Mouse (Mus musculus): ENCODE measurements around the gene Robo4. TPM values are rescaled to one million over a fixed set of nuclear protein-coding genes. Genes with fewer than 3 reads are reported as not detected.

Robo4 gene
- total and polyA plus RNA-seq, 2 experiments from 2014 or later, result 10.2 to 44.2 TPM

DNA sequence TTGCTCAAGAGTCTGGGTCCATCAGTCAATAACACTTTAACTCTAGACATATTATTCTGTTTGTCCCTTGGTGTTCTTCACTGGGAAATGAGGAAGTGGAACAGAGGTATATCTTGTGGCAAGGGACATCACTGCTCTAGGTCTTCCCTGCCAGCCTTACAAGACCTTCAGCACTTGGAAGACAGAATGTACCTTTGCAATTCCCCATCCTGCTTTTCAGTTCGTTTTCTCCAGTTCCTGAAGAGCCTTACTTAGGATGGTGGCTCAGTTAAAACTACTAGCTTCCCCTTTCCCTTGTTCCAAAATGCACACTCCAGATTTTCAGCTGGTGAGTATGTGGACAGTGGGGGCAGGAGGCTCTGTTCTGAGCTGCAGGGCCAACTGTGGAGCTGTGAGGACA, 38.8 kb upstream of the Robo4 start:
- no peaks in the 10 kb centered on the region for H3K36me3 ChIP-seq (replicated peaks; ENCODE audit: control insufficient read depth, insufficient read depth, low read length)
- H3K4me2 ChIP-seq (ENCODE audit: low read depth, low read length), result no peak overlapping the region
- no peak overlapping the region for H3K27ac ChIP-seq (ENCODE audit: low read depth)
- 45% methylated on average over 1 of the region's 1 CpGs for WGBS
- no peaks in the 10 kb centered on the region for H3K4me1 ChIP-seq (ENCODE audit: control insufficient read depth, insufficient read depth)
- TF ChIP-seq CTCF (IDR thresholded peaks at IDR 0.05; ENCODE audit: low read depth) (no peak), EP300 (IDR thresholded peaks at IDR 0.05; ENCODE audit: low read depth) (no peak)
- H3K9ac ChIP-seq (replicated peaks; ENCODE audit: low read depth, low read length), result no peak overlapping the region
- H3K9me3 ChIP-seq (replicated peaks; ENCODE audit: control insufficient read depth, low read length), result no peaks in the 10 kb centered on the region
- no peak for DNase-seq (ENCODE audit: low spot score)
- no peak overlapping the region for H3K4me3 ChIP-seq (ENCODE audit: low read depth, low read length)
- no peak for ATAC-seq (ENCODE audit: insufficient read depth, low read depth)
- H3K27me3 ChIP-seq (ENCODE audit: control insufficient read depth, insufficient read depth, low read length), result no peaks in the 10 kb centered on the region

DNA sequence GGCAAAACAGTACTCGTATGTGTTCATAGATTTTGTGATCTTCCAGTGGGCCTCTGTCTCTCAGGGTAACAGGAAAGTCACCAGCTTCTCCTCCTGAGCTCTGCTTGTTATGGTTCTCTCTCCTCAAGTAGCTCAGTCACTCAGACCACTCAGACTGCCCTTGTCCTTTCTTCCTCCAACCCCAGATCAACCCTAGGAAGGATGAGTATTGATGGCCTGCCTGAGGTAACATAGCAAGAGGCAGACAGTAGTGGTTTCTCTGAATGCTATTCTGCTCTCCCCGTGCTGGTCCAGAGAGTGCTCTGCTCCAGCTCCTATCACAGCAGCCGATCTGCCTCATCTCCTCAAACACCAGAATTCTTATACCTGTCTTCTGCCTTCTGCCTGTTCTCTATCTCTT, 38.1 kb upstream of the Robo4 start:
- H3K36me3 ChIP-seq (replicated peaks; ENCODE audit: control insufficient read depth, insufficient read depth, low read length), result no peaks in the 10 kb centered on the region
- no peak for TF ChIP-seq EP300 (IDR thresholded peaks at IDR 0.05; ENCODE audit: low read depth)
- no peak for TF ChIP-seq CTCF (IDR thresholded peaks at IDR 0.05; ENCODE audit: low read depth)
- no peaks in the 10 kb centered on the region for H3K4me1 ChIP-seq (ENCODE audit: control insufficient read depth, insufficient read depth)
- ATAC-seq (ENCODE audit: insufficient read depth, low read depth), result no peak
- DNase-seq (ENCODE audit: low spot score), result no peak
- no peak overlapping the region for H3K4me2 ChIP-seq (ENCODE audit: low read depth, low read length)
- H3K27ac ChIP-seq (ENCODE audit: low read depth), result no peak overlapping the region
- no peaks in the 10 kb centered on the region for H3K9me3 ChIP-seq (replicated peaks; ENCODE audit: control insufficient read depth, low read length)
- H3K9ac ChIP-seq (replicated peaks; ENCODE audit: low read depth, low read length), result no peak overlapping the region
- 66% methylated on average over 3 of the region's 3 CpGs for WGBS
- no peaks in the 10 kb centered on the region for H3K27me3 ChIP-seq (ENCODE audit: control insufficient read depth, insufficient read depth, low read length)
- no peak overlapping the region for H3K4me3 ChIP-seq (ENCODE audit: low read depth, low read length)

DNA sequence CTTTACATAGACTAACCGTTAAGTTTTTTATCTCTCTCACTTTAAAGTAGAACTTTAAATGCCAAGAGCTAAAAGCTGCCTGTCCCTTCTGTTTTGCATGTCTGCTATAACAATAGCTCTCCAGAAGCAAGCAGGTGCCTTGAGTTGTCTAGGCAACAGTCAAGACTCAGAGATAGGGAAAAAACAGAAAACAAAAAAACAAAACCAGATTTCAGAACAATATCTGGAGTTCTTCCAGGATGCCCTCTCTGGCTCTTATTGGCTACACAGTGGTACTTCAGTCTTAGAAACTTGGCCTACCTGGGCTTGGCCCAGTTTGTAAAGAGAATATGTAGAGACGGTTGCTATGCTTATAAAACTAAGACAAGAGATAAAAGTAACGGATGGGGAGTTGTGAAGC, 37.3 kb upstream of the Robo4 start:
- Histone ChIP-seq H3K9ac (replicated peaks; ENCODE audit: low read depth, low read length) (no peak overlapping the region), H3K27me3 (ENCODE audit: control insufficient read depth, insufficient read depth, low read length) (no peaks in the 10 kb centered on the region), H3K36me3 (replicated peaks; ENCODE audit: control insufficient read depth, insufficient read depth, low read length) (no peaks in the 10 kb centered on the region), H3K4me3 (ENCODE audit: low read depth, low read length) (no peak overlapping the region), H3K4me2 (ENCODE audit: low read depth, low read length) (no peak overlapping the region), H3K27ac (ENCODE audit: low read depth) (no peak overlapping the region), H3K9me3 (replicated peaks; ENCODE audit: control insufficient read depth, low read length) (no peaks in the 10 kb centered on the region), H3K4me1 (ENCODE audit: control insufficient read depth, insufficient read depth) (no peaks in the 10 kb centered on the region)
- WGBS, result 59% methylated on average over 3 of the region's 3 CpGs
- TF ChIP-seq CTCF (IDR thresholded peaks at IDR 0.05; ENCODE audit: low read depth), result no peak
- ATAC-seq (ENCODE audit: insufficient read depth, low read depth) (no peak), DNase-seq (ENCODE audit: low spot score) (no peak)

DNA sequence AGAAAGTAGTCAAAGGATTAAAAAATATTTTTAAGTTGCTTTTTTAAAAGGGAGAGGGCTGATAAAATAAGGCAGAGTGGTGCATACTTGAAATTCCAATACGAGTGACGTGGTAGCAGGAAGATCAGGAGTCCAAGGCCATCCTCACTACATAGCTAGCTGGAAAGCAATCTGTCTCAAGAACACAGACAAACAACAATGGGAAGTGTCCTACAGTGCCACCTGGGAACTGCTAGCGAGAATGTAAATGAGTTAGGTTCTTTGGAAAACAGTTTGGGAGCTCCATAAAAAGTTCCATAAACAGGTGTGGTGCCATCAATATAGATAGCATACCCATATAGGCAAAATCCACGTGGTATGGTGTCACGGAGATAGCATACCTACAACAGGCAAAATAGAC, 36.0 kb upstream of the Robo4 start:
- TF ChIP-seq EP300 (IDR thresholded peaks at IDR 0.05; ENCODE audit: low read depth) (no peak), CTCF (IDR thresholded peaks at IDR 0.05; ENCODE audit: low read depth) (no peak)
- no peak for ATAC-seq (ENCODE audit: insufficient read depth, low read depth)
- WGBS, result 41% methylated on average over 5 of the region's 5 CpGs
- Histone ChIP-seq H3K9ac (replicated peaks; ENCODE audit: low read depth, low read length) (no peak overlapping the region), H3K27ac (ENCODE audit: low read depth) (no peak overlapping the region), H3K9me3 (replicated peaks; ENCODE audit: control insufficient read depth, low read length) (no peaks in the 10 kb centered on the region), H3K4me1 (ENCODE audit: control insufficient read depth, insufficient read depth) (no peaks in the 10 kb centered on the region), H3K27me3 (ENCODE audit: control insufficient read depth, insufficient read depth, low read length) (no peaks in the 10 kb centered on the region), H3K4me2 (ENCODE audit: low read depth, low read length) (no peak overlapping the region), H3K36me3 (replicated peaks; ENCODE audit: control insufficient read depth, insufficient read depth, low read length) (no peaks in the 10 kb centered on the region), H3K4me3 (ENCODE audit: low read depth, low read length) (no peak overlapping the region)
- no peak for DNase-seq (ENCODE audit: low spot score)

DNA sequence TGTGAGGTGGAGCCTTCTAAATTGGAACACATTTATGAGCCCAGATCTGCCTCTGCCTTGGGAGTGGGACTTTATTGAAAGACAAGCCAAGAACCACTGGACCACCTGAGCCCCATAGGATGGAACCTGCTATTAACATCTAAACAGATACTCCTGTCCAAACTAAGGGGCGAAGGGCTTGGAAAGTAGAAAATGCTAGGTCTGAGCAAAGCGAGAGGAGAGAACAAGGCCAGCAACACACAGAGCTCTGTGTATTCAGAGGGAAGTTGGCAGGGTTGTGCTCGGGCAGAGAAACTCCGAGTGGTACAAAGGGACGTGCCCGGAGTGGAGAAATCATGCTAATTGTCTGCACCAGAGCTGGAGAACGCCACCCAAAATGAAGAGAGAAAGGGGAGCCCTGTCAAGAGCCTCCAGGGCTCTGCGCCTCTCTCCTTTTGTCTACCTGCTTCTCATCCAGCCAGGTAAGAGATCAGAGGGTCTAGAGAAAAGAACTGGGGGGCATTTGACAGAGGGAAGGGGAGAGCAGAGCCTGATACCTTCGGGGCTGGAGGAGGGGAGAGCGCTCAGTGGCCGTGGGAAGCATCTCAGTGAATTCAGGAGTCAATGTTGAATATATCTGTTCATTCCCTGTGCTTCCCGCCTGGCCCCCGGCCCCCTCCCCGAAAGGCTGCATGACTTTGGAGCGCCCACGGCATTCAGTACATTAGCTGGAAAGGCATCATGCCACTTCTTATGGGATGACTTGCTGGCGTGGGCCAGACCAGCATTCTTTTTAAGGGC, 34.2 kb upstream of the Robo4 start, which contains the start of gene Hepacam:
Gene Hepacam, plus strand, starts transcription at position 51 of the 780 bp plus-strand sequence.
- Histone ChIP-seq H3K9ac (replicated peaks; ENCODE audit: low read depth, low read length) (no peak within 1 kb of the TSS), H3K4me2 (ENCODE audit: low read depth, low read length) (no peak within 1 kb of the TSS), H3K27ac (ENCODE audit: low read depth) (no peak within 1 kb of the TSS; the same call in 1 of the 2 replicates), H3K36me3 (replicated peaks; ENCODE audit: control insufficient read depth, insufficient read depth, low read length) (no peaks in the 10 kb centered on the region), H3K4me1 (ENCODE audit: control insufficient read depth, insufficient read depth) (no peaks in the 10 kb centered on the region), H3K4me3 (ENCODE audit: low read depth, low read length) (no peak within 1 kb of the TSS), H3K9me3 (replicated peaks; ENCODE audit: control insufficient read depth, low read length) (no peaks in the 10 kb centered on the region), H3K27me3 (ENCODE audit: control insufficient read depth, insufficient read depth, low read length) (no peaks in the 10 kb centered on the region)
- no peak for TF ChIP-seq CTCF (IDR thresholded peaks at IDR 0.05; ENCODE audit: low read depth)
- TF ChIP-seq EP300 (IDR thresholded peaks at IDR 0.05; ENCODE audit: low read depth), result no peak
- no peak for DNase-seq (ENCODE audit: low spot score)
- WGBS, result 86% methylated on average over 17 of the region's 17 CpGs
- ATAC-seq (ENCODE audit: insufficient read depth, low read depth), result no peak
